Comparison of ENCODE assay signal across 8 mouse cellular contexts in genomic region chr17:46888511-46889212, GRCm38 (mm10). TPM values are rescaled to one million over a fixed set of nuclear protein-coding genes. Genes with fewer than 3 reads are reported as not detected.
DNase-seq lines count a peak whose midpoint lies in the region; ATAC-seq and TF ChIP-seq lines count a peak whose summit lies in the region.

No protein-coding gene starts in this region.

- no peaks in the 10 kb centered on the region for H3K9me3 ChIP-seq in heart, postnatal 0 days (replicated peaks; ENCODE audit: control insufficient read depth, low read length)
- no peaks in the 10 kb centered on the region for H3K9me3 ChIP-seq in lung, embryonic 16.5 days (ENCODE audit: control insufficient read depth, low read length)

- peak overlapping the region; percentile 66 for H3K4me3 ChIP-seq in heart, postnatal 0 days (ENCODE audit: low read depth, low read length)
- H3K4me3 ChIP-seq in lung, embryonic 16.5 days (ENCODE audit: low read length), result peak overlapping the region; percentile 77

- H3K4me2 ChIP-seq in heart, postnatal 0 days (ENCODE audit: low read depth, low read length), result peak overlapping the region; percentile 86
- H3K4me2 ChIP-seq in lung, embryonic 16.5 days (ENCODE audit: low read depth, low read length), result peak overlapping the region; percentile 81

- peak overlapping the region; percentile 91 for H3K27ac ChIP-seq in heart, postnatal 0 days (ENCODE audit: low read depth)
- peak overlapping the region; percentile 96 for H3K27ac ChIP-seq in lung, embryonic 16.5 days (ENCODE audit: low read length)

- H3K9ac ChIP-seq in heart, postnatal 0 days (replicated peaks; ENCODE audit: low read depth, low read length), result peak overlapping the region; percentile 65
- H3K9ac ChIP-seq in lung, embryonic 16.5 days (ENCODE audit: low read length), result peak overlapping the region; percentile 75

- peak; percentile 18 for ATAC-seq in CD4-positive, CD25-positive, alpha-beta regulatory T cell, adult 4 months
- ATAC-seq in heart, postnatal 0 days (ENCODE audit: insufficient read depth, low read depth), result no peak
- ATAC-seq in lung, embryonic 16.5 days (ENCODE audit: low read depth), result no peak

- no peaks in the 10 kb centered on the region for H3K36me3 ChIP-seq in heart, postnatal 0 days (replicated peaks; ENCODE audit: control insufficient read depth, insufficient read depth, low read length)
- peaks cover 4% of the 10 kb centered on the region for H3K36me3 ChIP-seq in lung, embryonic 16.5 days (ENCODE audit: control insufficient read depth, insufficient read depth, low read length)

- TF ChIP-seq CTCF in heart, postnatal 0 days (IDR thresholded peaks at IDR 0.05; ENCODE audit: low read depth), result peak; percentile 64

- 40% methylated on average over 16 of the region's 16 CpGs for WGBS in heart, postnatal 0 days
- WGBS in lung, embryonic 16.5 days, result 27% methylated on average over 16 of the region's 16 CpGs

- TF ChIP-seq EP300 in heart, postnatal 0 days (IDR thresholded peaks at IDR 0.05; ENCODE audit: low read depth), result no peak

- DNase-seq in Muller cell, postnatal 12 days (ENCODE audit: inconsistent ontology term), result peak; percentile 22
- DNase-seq in embryo, embryonic 10.5 days (ENCODE audit: low spot score), result peak; percentile 76
- DNase-seq in heart, postnatal 0 days (ENCODE audit: low spot score), result peak; percentile 25
- peak; percentile 72 for DNase-seq in kidney, postnatal 36 days
- DNase-seq in right cerebral cortex, postnatal 25 days, result peak; percentile 35
- no peak for DNase-seq in gastrocnemius, postnatal 25 days

- H3K4me1 ChIP-seq in heart, postnatal 0 days (ENCODE audit: control insufficient read depth, insufficient read depth), result peaks cover 21% of the 10 kb centered on the region
- H3K4me1 ChIP-seq in lung, embryonic 16.5 days (replicated peaks; ENCODE audit: control insufficient read depth, insufficient read depth, low read length), result peaks cover 28% of the 10 kb centered on the region

- H3K27me3 ChIP-seq in heart, postnatal 0 days (ENCODE audit: control insufficient read depth, insufficient read depth, low read length), result no peaks in the 10 kb centered on the region
- no peaks in the 10 kb centered on the region for H3K27me3 ChIP-seq in lung, embryonic 16.5 days (ENCODE audit: control insufficient read depth, insufficient read depth, low read depth, low read length)

RNA-seq across cellular contexts. Expression of gene Tbcc, which starts 1.8 kb away (rescaled TPM):
- polyA plus RNA-seq in CD4-positive, CD25-positive, alpha-beta regulatory T cell, adult 4 months (2017; shearing (Covaris generic)), result 1 to 10 TPM; 8.4 to 9.1 TPM
- total RNA-seq in heart, postnatal 0 days (2014; rRNA removed; ENCODE audit: low replicate concordance), result 37.8 and 44.8 TPM in 2 replicates
- 43.6 and 43.7 TPM in 2 replicates for polyA plus RNA-seq in heart, postnatal 0 days (2015; fragmentation: Nextera tagmentation; extraction: Ambion mirVana)
- 38.6 and 40.8 TPM in 2 replicates for polyA plus RNA-seq in lung, embryonic 16.5 days (2015; fragmentation: Nextera tagmentation; extraction: Ambion mirVana)
- total RNA-seq in gastrocnemius, postnatal 25 days (2021), result 1 to 10 TPM; 7.1 to 8.5 TPM

RNA-seq across cellular contexts. Expression of gene Prph2, which starts 21.6 kb away (rescaled TPM):
- polyA plus RNA-seq in CD4-positive, CD25-positive, alpha-beta regulatory T cell, adult 4 months (2017; shearing (Covaris generic)), result not detected
- not detected in 2 replicates for total RNA-seq in heart, postnatal 0 days (2014; rRNA removed; ENCODE audit: low replicate concordance)
- polyA plus RNA-seq in heart, postnatal 0 days (2015; fragmentation: Nextera tagmentation; extraction: Ambion mirVana), result not detected in 2 replicates
- not detected in 2 replicates for polyA plus RNA-seq in lung, embryonic 16.5 days (2015; fragmentation: Nextera tagmentation; extraction: Ambion mirVana)
- not detected for total RNA-seq in gastrocnemius, postnatal 25 days (2021)

RNA-seq across cellular contexts. Expression of gene Bicral, which starts 30.4 kb away (rescaled TPM):
- 10 to 100 TPM; 10.8 to 11.9 TPM for polyA plus RNA-seq in CD4-positive, CD25-positive, alpha-beta regulatory T cell, adult 4 months (2017; shearing (Covaris generic))
- total RNA-seq in heart, postnatal 0 days (2014; rRNA removed; ENCODE audit: low replicate concordance), result 3.6 and 17.2 TPM in 2 replicates
- 1.8 and 2.3 TPM in 2 replicates for polyA plus RNA-seq in heart, postnatal 0 days (2015; fragmentation: Nextera tagmentation; extraction: Ambion mirVana)
- polyA plus RNA-seq in lung, embryonic 16.5 days (2015; fragmentation: Nextera tagmentation; extraction: Ambion mirVana), result 3.3 and 4.4 TPM in 2 replicates
- total RNA-seq in gastrocnemius, postnatal 25 days (2021), result 1 to 10 TPM; 7.5 to 9.2 TPM
